Mouse (Mus musculus): ENCODE data around the gene Pigv. TPM values are rescaled to one million over a fixed set of nuclear protein-coding genes. Genes with fewer than 3 reads are reported as not detected.

Pigv gene
- polyA plus RNA-seq, 1 experiment from 2014 or later, result 16.9 TPM

DNA sequence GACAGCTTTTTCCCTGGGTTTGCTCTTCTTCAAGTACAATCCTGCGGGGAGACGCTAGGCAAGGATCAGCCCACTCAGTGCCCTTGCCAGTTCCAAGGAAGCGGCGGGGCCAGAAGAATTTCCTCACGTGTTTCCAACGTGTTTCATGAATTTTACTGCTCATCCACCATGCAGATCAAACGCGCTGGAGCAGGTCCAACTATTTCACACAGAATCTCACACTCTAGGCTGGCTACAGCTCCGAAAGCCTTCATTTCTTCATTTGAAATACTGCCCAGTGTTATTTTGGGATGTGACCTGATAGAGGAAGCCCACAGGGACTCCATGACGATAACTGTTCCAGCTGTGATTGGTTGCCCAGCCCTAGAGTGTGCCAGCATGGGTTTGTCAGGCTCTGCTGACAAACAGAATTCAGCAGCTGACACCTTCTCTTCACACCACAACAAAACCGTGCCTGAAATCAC, 28.5 kb upstream of the Pigv start:
- Histone ChIP-seq H3K4me3 (ENCODE audit: low read length) (no peak overlapping the region), H3K4me1 (ENCODE audit: control insufficient read depth, insufficient read depth, low read length) (no peaks in the 10 kb centered on the region), H3K9ac (ENCODE audit: low read depth, low read length) (no peak overlapping the region), H3K27ac (ENCODE audit: low read depth, low read length) (no peak overlapping the region), H3K27me3 (ENCODE audit: control insufficient read depth, insufficient read depth, low read length) (no peaks in the 10 kb centered on the region), H3K9me3 (ENCODE audit: control insufficient read depth, low read length) (no peaks in the 10 kb centered on the region), H3K4me2 (replicated peaks; ENCODE audit: low read depth, low read length) (no peak overlapping the region), H3K36me3 (ENCODE audit: control insufficient read depth, insufficient read depth, low read length) (peaks cover 64% of the 10 kb centered on the region)
- no peak for ATAC-seq (ENCODE audit: low FRiP score, low TSS enrichment)
- WGBS, result 71% methylated on average over 11 of the region's 11 CpGs

DNA sequence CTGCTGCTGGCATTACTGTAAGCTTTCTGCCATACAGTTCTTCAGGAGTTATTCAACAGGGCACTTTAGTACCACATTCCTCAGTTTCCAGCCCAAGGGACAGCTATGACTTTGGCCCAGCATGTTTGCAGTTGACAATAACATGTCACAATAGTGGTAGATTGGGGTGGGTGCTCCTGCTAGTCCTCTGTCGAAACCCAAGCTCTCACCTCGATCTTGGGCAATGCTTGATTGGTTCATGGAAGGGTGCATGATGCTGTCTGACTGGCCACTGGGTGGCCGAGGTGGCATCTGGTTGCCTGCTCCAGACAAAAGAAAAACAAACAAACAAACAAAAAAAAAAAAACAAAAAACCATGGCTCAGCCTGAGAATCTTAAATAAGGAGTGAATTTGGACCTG, 22.9 kb upstream of the Pigv start:
- H3K27me3 ChIP-seq (ENCODE audit: control insufficient read depth, insufficient read depth, low read length), result no peaks in the 10 kb centered on the region
- WGBS, result 83% methylated on average over 3 of the region's 3 CpGs
- H3K9ac ChIP-seq (ENCODE audit: low read depth, low read length), result no peak overlapping the region
- H3K4me3 ChIP-seq (ENCODE audit: low read length), result no peak overlapping the region
- H3K36me3 ChIP-seq (ENCODE audit: control insufficient read depth, insufficient read depth, low read length), result peaks cover 81% of the 10 kb centered on the region
- no peaks in the 10 kb centered on the region for H3K9me3 ChIP-seq (ENCODE audit: control insufficient read depth, low read length)
- no peak for ATAC-seq (ENCODE audit: low FRiP score, low TSS enrichment)
- no peak overlapping the region for H3K27ac ChIP-seq (ENCODE audit: low read depth, low read length)
- H3K4me2 ChIP-seq (replicated peaks; ENCODE audit: low read depth, low read length), result no peak overlapping the region
- peaks cover 12% of the 10 kb centered on the region; the same call in 1 of the 2 replicates for H3K4me1 ChIP-seq (ENCODE audit: control insufficient read depth, insufficient read depth, low read length)

DNA sequence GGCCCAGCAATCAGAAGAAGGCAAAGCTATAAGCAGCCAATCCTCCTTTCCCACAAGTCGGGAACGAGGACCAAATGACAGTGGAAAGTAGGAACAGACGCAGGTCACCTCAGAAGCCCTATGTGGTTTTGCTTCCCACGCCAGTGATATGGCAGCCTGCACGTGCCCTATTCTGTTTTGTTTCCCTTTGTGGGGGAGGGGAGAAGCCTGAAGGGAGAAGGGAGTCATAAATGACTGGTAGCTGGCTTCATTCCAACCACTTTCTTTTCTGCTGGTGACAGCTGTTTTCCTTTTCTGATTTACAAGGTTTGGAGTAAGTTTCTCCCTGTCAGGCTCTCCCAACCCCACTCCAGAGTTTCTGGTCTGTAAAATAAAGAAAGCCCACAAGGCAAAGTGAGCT, 17.8 kb upstream of the Pigv start:
- peak; percentile 72; the same call in 1 of the 2 replicates for ATAC-seq (ENCODE audit: low FRiP score, low TSS enrichment)
- H3K4me2 ChIP-seq (replicated peaks; ENCODE audit: low read depth, low read length), result no peak overlapping the region
- H3K4me3 ChIP-seq (ENCODE audit: low read length), result no peak overlapping the region
- H3K36me3 ChIP-seq (ENCODE audit: control insufficient read depth, insufficient read depth, low read length), result peaks cover 98% of the 10 kb centered on the region
- 14% methylated on average over 5 of the region's 5 CpGs for WGBS
- H3K27me3 ChIP-seq (ENCODE audit: control insufficient read depth, insufficient read depth, low read length), result no peaks in the 10 kb centered on the region
- H3K27ac ChIP-seq (ENCODE audit: low read depth, low read length), result peak overlapping the region; percentile 14; the same call in 1 of the 2 replicates
- H3K4me1 ChIP-seq (ENCODE audit: control insufficient read depth, insufficient read depth, low read length), result peaks cover 12% of the 10 kb centered on the region; the same call in 1 of the 2 replicates
- H3K9ac ChIP-seq (ENCODE audit: low read depth, low read length), result no peak overlapping the region
- H3K9me3 ChIP-seq (ENCODE audit: control insufficient read depth, low read length), result no peaks in the 10 kb centered on the region

DNA sequence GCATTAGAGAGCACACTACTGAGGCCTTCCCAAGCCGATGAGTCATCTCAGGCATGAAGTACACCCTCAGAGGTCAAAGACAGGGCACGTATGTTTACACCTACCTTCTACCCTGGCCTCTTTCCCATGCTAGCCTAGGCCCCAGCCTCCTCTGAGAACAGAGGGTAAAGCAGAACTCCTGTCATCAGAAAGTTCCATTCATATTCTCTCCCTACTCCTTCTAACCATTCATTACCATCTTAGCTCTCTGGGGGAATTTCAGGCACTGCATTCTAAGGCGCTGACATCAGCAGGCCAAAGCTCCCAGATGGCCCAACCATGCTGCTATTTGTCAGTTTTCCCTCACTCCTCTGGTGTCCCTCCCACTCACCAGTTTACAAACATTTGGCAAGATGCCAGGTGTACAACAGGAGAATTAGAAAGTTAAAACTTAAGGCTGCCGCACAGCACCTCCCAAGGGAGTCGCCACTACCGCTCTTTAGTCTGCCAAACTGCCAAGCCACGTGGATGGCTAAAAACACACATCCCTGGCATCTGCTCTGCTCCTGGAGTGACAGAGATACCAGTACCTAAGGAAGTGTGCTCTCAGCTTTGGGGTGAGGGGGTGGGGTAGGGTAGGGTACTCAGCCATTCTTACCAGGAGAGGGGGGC, 16.1 kb upstream of the Pigv start:
- Histone ChIP-seq H3K4me2 (replicated peaks; ENCODE audit: low read depth, low read length) (no peak overlapping the region), H3K4me3 (ENCODE audit: low read length) (no peak overlapping the region), H3K27ac (ENCODE audit: low read depth, low read length) (no peak overlapping the region), H3K36me3 (ENCODE audit: control insufficient read depth, insufficient read depth, low read length) (peaks cover 98% of the 10 kb centered on the region), H3K4me1 (ENCODE audit: control insufficient read depth, insufficient read depth, low read length) (peaks cover 12% of the 10 kb centered on the region; the same call in 1 of the 2 replicates), H3K9me3 (ENCODE audit: control insufficient read depth, low read length) (no peaks in the 10 kb centered on the region), H3K27me3 (ENCODE audit: control insufficient read depth, insufficient read depth, low read length) (no peaks in the 10 kb centered on the region), H3K9ac (ENCODE audit: low read depth, low read length) (no peak overlapping the region)
- no peak for ATAC-seq (ENCODE audit: low FRiP score, low TSS enrichment)
- WGBS, result 69% methylated on average over 7 of the region's 7 CpGs

DNA sequence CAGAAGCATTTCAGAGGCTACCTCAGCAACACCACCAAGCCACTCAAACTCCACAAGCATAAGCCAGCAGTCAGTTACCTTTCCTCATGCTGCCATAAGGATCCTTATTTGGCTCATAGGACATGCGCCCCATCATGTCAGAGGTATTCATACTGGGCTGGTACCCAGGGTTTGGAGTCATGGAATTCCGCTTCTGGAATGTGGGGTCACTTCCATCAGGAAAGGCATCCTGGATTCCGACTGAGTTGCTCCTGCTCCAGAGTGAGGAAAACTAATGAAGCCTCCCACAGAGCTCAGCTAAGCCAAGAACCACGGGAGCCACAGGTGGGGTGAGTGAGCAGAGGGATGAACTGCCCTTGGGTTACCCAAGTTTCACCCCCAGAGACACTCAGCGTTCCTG, 14.7 kb upstream of the Pigv start:
- no peak for ATAC-seq (ENCODE audit: low FRiP score, low TSS enrichment)
- no peak overlapping the region for H3K4me3 ChIP-seq (ENCODE audit: low read length)
- peaks cover 12% of the 10 kb centered on the region; the same call in 1 of the 2 replicates for H3K4me1 ChIP-seq (ENCODE audit: control insufficient read depth, insufficient read depth, low read length)
- WGBS, result 89% methylated on average over 5 of the region's 5 CpGs
- H3K27me3 ChIP-seq (ENCODE audit: control insufficient read depth, insufficient read depth, low read length), result no peaks in the 10 kb centered on the region
- no peak overlapping the region for H3K9ac ChIP-seq (ENCODE audit: low read depth, low read length)
- H3K4me2 ChIP-seq (replicated peaks; ENCODE audit: low read depth, low read length), result no peak overlapping the region
- H3K9me3 ChIP-seq (ENCODE audit: control insufficient read depth, low read length), result no peaks in the 10 kb centered on the region
- H3K36me3 ChIP-seq (ENCODE audit: control insufficient read depth, insufficient read depth, low read length), result peaks cover 94% of the 10 kb centered on the region
- no peak overlapping the region for H3K27ac ChIP-seq (ENCODE audit: low read depth, low read length)

DNA sequence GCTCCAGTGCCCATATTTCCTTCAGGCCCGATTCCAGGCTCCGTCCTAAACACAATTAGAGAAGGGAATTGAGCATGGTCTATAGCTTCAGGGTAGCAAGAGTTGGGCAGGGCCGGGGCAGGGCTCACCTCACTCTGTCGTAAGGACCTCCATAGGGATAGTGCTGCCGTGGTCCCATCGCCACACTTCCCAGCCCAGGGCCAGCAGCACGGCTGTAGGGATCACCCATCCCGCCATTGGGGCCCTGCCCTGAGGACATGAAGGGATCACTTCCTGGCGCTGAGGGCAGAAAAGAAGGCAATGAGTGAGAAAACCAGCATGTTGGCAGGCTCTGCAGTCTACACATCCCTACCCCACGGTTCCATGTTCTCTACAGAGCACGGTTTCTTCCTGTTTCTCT, 14.1 kb upstream of the Pigv start:
- 89% methylated on average over 11 of the region's 11 CpGs for WGBS
- no peak overlapping the region for H3K9ac ChIP-seq (ENCODE audit: low read depth, low read length)
- no peak overlapping the region for H3K4me3 ChIP-seq (ENCODE audit: low read length)
- no peak overlapping the region for H3K27ac ChIP-seq (ENCODE audit: low read depth, low read length)
- no peaks in the 10 kb centered on the region for H3K27me3 ChIP-seq (ENCODE audit: control insufficient read depth, insufficient read depth, low read length)
- ATAC-seq (ENCODE audit: low FRiP score, low TSS enrichment), result no peak
- peaks cover 94% of the 10 kb centered on the region for H3K36me3 ChIP-seq (ENCODE audit: control insufficient read depth, insufficient read depth, low read length)
- no peaks in the 10 kb centered on the region for H3K9me3 ChIP-seq (ENCODE audit: control insufficient read depth, low read length)
- peaks cover 10% of the 10 kb centered on the region; the same call in 1 of the 2 replicates for H3K4me1 ChIP-seq (ENCODE audit: control insufficient read depth, insufficient read depth, low read length)
- no peak overlapping the region for H3K4me2 ChIP-seq (replicated peaks; ENCODE audit: low read depth, low read length)

DNA sequence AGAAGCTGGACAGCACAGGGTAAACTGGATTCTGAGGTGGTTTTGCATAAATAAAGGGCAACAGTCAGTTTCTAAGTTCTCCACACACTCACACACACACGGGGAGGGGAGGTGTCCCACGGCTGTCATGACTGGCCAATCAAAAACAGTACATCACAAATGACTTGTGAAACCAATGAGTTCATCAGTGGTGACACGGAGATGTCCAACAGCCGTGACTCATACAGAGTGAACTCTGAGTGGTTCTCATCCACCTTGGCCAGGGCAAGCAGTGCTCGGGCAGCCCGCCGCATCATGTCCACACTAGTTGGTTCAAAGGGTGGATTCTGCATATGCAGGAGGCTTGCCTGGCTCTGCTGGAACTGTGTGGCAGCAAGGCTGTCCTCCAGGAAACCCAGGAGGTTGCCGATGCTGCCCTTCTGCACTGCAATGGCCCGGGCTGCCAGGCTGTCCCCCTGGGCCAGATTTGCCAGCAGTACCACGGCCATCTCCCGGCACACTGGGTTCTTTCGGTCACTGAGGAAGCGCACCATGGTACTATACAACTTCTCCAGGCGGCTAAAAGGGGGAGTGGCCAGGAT, 7.8 kb upstream of the Pigv start:
- H3K36me3 ChIP-seq (ENCODE audit: control insufficient read depth, insufficient read depth, low read length), result peaks cover 66% of the 10 kb centered on the region
- H3K4me3 ChIP-seq (ENCODE audit: low read length), result no peak overlapping the region
- H3K27me3 ChIP-seq (ENCODE audit: control insufficient read depth, insufficient read depth, low read length), result no peaks in the 10 kb centered on the region
- no peak overlapping the region for H3K27ac ChIP-seq (ENCODE audit: low read depth, low read length)
- ATAC-seq (ENCODE audit: low FRiP score, low TSS enrichment), result no peak
- WGBS, result 91% methylated on average over 14 of the region's 14 CpGs
- peaks cover 21% of the 10 kb centered on the region for H3K4me1 ChIP-seq (ENCODE audit: control insufficient read depth, insufficient read depth, low read length)
- no peak overlapping the region for H3K4me2 ChIP-seq (replicated peaks; ENCODE audit: low read depth, low read length)
- no peak overlapping the region for H3K9ac ChIP-seq (ENCODE audit: low read depth, low read length)
- H3K9me3 ChIP-seq (ENCODE audit: control insufficient read depth, low read length), result no peaks in the 10 kb centered on the region

DNA sequence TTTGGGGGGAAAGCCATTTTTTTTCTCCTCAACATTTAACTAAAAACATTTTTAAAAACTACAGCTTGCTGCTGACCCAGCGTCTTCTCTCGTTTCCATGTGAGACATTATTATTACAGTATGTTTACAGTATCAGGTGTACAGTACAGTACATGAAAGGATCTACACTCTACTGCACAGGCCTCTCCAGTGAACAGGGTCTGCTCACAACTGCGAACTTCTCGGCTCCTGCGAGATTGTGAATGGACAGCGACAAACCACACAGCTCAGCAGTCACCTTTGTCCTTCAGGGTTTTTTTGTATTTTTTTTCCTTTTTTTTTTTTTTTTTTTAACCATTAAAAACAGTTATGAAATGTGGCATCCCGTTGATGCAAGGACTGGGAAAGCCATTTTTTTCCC, 7.2 kb upstream of the Pigv start:
- ATAC-seq (ENCODE audit: low FRiP score, low TSS enrichment), result no peak
- no peak overlapping the region for H3K9ac ChIP-seq (ENCODE audit: low read depth, low read length)
- peaks cover 59% of the 10 kb centered on the region for H3K36me3 ChIP-seq (ENCODE audit: control insufficient read depth, insufficient read depth, low read length)
- peaks cover 24% of the 10 kb centered on the region for H3K4me1 ChIP-seq (ENCODE audit: control insufficient read depth, insufficient read depth, low read length)
- H3K27me3 ChIP-seq (ENCODE audit: control insufficient read depth, insufficient read depth, low read length), result no peaks in the 10 kb centered on the region
- H3K9me3 ChIP-seq (ENCODE audit: control insufficient read depth, low read length), result no peaks in the 10 kb centered on the region
- no peak overlapping the region for H3K27ac ChIP-seq (ENCODE audit: low read depth, low read length)
- no peak overlapping the region for H3K4me3 ChIP-seq (ENCODE audit: low read length)
- 80% methylated on average over 7 of the region's 7 CpGs for WGBS
- H3K4me2 ChIP-seq (replicated peaks; ENCODE audit: low read depth, low read length), result no peak overlapping the region

DNA sequence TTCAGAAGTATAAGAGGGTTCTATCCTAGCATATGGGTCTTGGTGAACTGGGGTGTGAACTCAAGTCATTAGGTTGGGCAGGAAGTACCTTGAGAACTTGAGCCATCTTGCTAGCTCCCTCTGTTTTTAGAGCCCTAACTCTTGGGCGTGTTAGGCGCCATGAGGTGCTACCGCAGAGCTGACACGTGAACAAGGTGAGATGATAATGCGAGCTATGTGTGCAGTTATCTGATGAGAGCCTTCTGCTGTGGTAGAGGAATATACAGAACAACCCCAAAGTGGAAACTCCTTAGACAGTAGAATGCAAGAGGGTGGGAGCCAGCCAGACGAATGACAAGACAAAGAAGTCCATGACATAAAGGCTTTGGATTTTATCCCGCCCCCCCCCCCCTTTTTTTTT, 4.8 kb upstream of the Pigv start:
- Histone ChIP-seq H3K27ac (ENCODE audit: low read depth, low read length) (no peak overlapping the region), H3K4me1 (ENCODE audit: control insufficient read depth, insufficient read depth, low read length) (peaks cover 41% of the 10 kb centered on the region), H3K9me3 (ENCODE audit: control insufficient read depth, low read length) (no peaks in the 10 kb centered on the region), H3K36me3 (ENCODE audit: control insufficient read depth, insufficient read depth, low read length) (peaks cover 39% of the 10 kb centered on the region), H3K9ac (ENCODE audit: low read depth, low read length) (no peak overlapping the region), H3K4me3 (ENCODE audit: low read length) (no peak overlapping the region), H3K27me3 (ENCODE audit: control insufficient read depth, insufficient read depth, low read length) (no peaks in the 10 kb centered on the region), H3K4me2 (replicated peaks; ENCODE audit: low read depth, low read length) (no peak overlapping the region)
- 68% methylated on average over 7 of the region's 7 CpGs for WGBS
- ATAC-seq (ENCODE audit: low FRiP score, low TSS enrichment), result no peak

Measured in kidney, embryonic 14.5 days (tissue).